Mouse (Mus musculus) thymus, postnatal 0 days (tissue): Measurements from ENCODE around the gene Bbox1. TPM values are rescaled to one million over a fixed set of nuclear protein-coding genes. Genes with fewer than 3 reads are reported as not detected.

Source experiments
- DNase-seq: peaks from one replicate; pipeline ENCODE4 v3.0.0-alpha.2; 2015; ENCODE audit warnings: low spot score
- polyA plus RNA-seq: library from polyadenylated mRNA; unstranded; fragments of >200 nt; fragmentation: Nextera tagmentation; extraction: Ambion mirVana; gene quantifications from 2 replicates; pipeline ENCODE4 v1.2.1, GENCODE M21; 2015

Gene Bbox1
- polyA plus RNA-seq, 1 experiment from 2014 or later: 0.05 TPM

GRCm38 (mm10) chr2:110275424-110275823 is 38.9 kb downstream of the Bbox1 start:
- no peak for DNase-seq

- DNase-seq: no peak
Observed at GRCm38 (mm10) chr2:110274160-110274559, 40.2 kb downstream of the Bbox1 start.

GRCm38 (mm10) chr2:110269281-110269680 is 45.1 kb downstream of the Bbox1 start:
- DNase-seq: no peak

GRCm38 (mm10) chr2:110232252-110232651 is 82.1 kb downstream of the Bbox1 start:
- no peak for DNase-seq

GRCm38 (mm10) chr2:110230753-110231152 is 83.6 kb downstream of the Bbox1 start:
- DNase-seq: no peak

GRCm38 (mm10) chr2:110229143-110230087 is 84.9 kb downstream of the Bbox1 start:
- peak; percentile 46 for DNase-seq

- DNase-seq: no peak
Observed at GRCm38 (mm10) chr2:110226421-110226820, 87.9 kb downstream of the Bbox1 start.

GRCm38 (mm10) chr2:110225969-110226368 is 88.4 kb downstream of the Bbox1 start:
- DNase-seq: no peak

- no peak for DNase-seq
Observed at GRCm38 (mm10) chr2:110222793-110223192, 91.6 kb downstream of the Bbox1 start.

GRCm38 (mm10) chr2:110220492-110220891 is 93.9 kb downstream of the Bbox1 start:
- DNase-seq: no peak

- DNase-seq: no peak
Observed at GRCm38 (mm10) chr2:110215685-110216058, 98.7 kb downstream of the Bbox1 start.

GRCm38 (mm10) chr2:110214991-110215684 is 99.2 kb downstream of the Bbox1 start:
- DNase-seq: no peak

GRCm38 (mm10) chr2:110214278-110214677 is 100.1 kb downstream of the Bbox1 start:
- no peak for DNase-seq

Other genes starting within 250 kb of the Bbox1 start
- 0.91 and 0.94 TPM in 2 replicates for gene Fibin, start 48.6 kb upstream of the Bbox1 start, polyA plus RNA-seq